Mouse (Mus musculus): ENCODE results near the gene Crtc1. TPM values are rescaled to one million over a fixed set of nuclear protein-coding genes. Genes with fewer than 3 reads are reported as not detected.
A peak's percentile ranks its signal among the peaks of the same experiment; 100 is the strongest.

Crtc1 gene
- total RNA-seq (2012; rRNA removed) = 3.3 and 4.9 TPM in 2 replicates

GRCm38 (mm10) chr8:70439055-70439847 lies at the start of gene Crtc1:
Crtc1 (minus strand) TSS chr8:70439579.
- 0 out of 2 replicates have a peak, but pooled peaks have one; percentile 40 for TF ChIP-seq HCFC1 (IDR thresholded peaks at IDR 0.05; ENCODE audit: borderline replicate concordance, insufficient read depth, low read length)
- TF ChIP-seq ZC3H11A (IDR thresholded peaks at IDR 0.05; ENCODE audit: borderline replicate concordance, low read depth, low read length) = no peak
- no peak for TF ChIP-seq ZNF384 (IDR thresholded peaks at IDR 0.05; ENCODE audit: low read depth, low read length)
- no peak for TF ChIP-seq MAFK (IDR thresholded peaks at IDR 0.05; ENCODE audit: insufficient read depth, low read depth, low read length)
- TF ChIP-seq CHD2 (IDR thresholded peaks at IDR 0.05; ENCODE audit: low read depth, low read length) = peak; percentile 86
- in situ Hi-C loops (cut with MboI; ENCODE audit: low sequenced_read_pairs in 2 of 2, unreplicated experiment in 2 of 2) = no loop called here
- DNase-seq (ENCODE audit: low read depth, low spot score) = peak; percentile 85
- Histone ChIP-seq H3K36me3 (ENCODE audit: control insufficient read depth, insufficient read depth, low read length, poor library complexity, severe bottlenecking) (no peaks in the 10 kb centered on the region), H3K4me3 (ENCODE audit: insufficient read depth in 1 of 2, low read depth in 1 of 2, low read length in 2 of 2, poor library complexity in 1 of 2, severe bottlenecking in 1 of 2) (peak within 1 kb of the TSS; percentile 74 to 86), H3K27ac (ENCODE audit: insufficient read depth, low read depth, low read length, poor library complexity, severe bottlenecking) (peak within 1 kb of the TSS; percentile 15; the same call in 1 of the 2 replicates), H3K9ac (ENCODE audit: insufficient read depth, low read depth, low read length, poor library complexity, severe bottlenecking) (peak within 1 kb of the TSS; percentile 91), H3K4me1 (ENCODE audit: control insufficient read depth in 2 of 2, insufficient read depth in 2 of 2, low read length in 2 of 2, poor library complexity in 1 of 2) (peaks cover 0 to 5% of the 10 kb centered on the region in 2 experiments; a peak in 1 of 4 replicates), H3K9me3 (ENCODE audit: control insufficient read depth, insufficient read depth, low read depth, low read length) (no peaks in the 10 kb centered on the region)

- Histone ChIP-seq H3K27ac (ENCODE audit: insufficient read depth, low read depth, low read length, poor library complexity, severe bottlenecking) (no peak overlapping the region), H3K4me3 (ENCODE audit: insufficient read depth in 1 of 2, low read depth in 1 of 2, low read length in 2 of 2, poor library complexity in 1 of 2, severe bottlenecking in 1 of 2) (peak overlapping the region; percentile 25 to 29; a peak in 2 of 4 replicates), H3K9ac (ENCODE audit: insufficient read depth, low read depth, low read length, poor library complexity, severe bottlenecking) (peak overlapping the region; percentile 39; the same call in 1 of the 2 replicates), H3K36me3 (ENCODE audit: control insufficient read depth, insufficient read depth, low read length, poor library complexity, severe bottlenecking) (no peaks in the 10 kb centered on the region), H3K9me3 (ENCODE audit: control insufficient read depth, insufficient read depth, low read depth, low read length) (no peaks in the 10 kb centered on the region), H3K4me1 (ENCODE audit: control insufficient read depth in 2 of 2, insufficient read depth in 2 of 2, low read length in 2 of 2, poor library complexity in 1 of 2) (peaks cover 7 to 30% of the 10 kb centered on the region in 2 experiments; a peak in 2 of 4 replicates)
- in situ Hi-C loops (cut with MboI; ENCODE audit: low sequenced_read_pairs in 2 of 2, unreplicated experiment in 2 of 2) = no loop called here
- TF ChIP-seq ZNF384 (IDR thresholded peaks at IDR 0.05; ENCODE audit: low read depth, low read length) = no peak
- no peak for TF ChIP-seq MAFK (IDR thresholded peaks at IDR 0.05; ENCODE audit: insufficient read depth, low read depth, low read length)
- TF ChIP-seq CHD2 (IDR thresholded peaks at IDR 0.05; ENCODE audit: low read depth, low read length) = no peak
- TF ChIP-seq ZC3H11A (IDR thresholded peaks at IDR 0.05; ENCODE audit: borderline replicate concordance, low read depth, low read length) = no peak
- no peak for DNase-seq (ENCODE audit: low read depth, low spot score)
Observed at GRCm38 (mm10) chr8:70488931-70489470, 49.6 kb upstream of the Crtc1 start.

GRCm38 (mm10) chr8:70487993-70488796 lies 48.8 kb upstream of the Crtc1 start:
- Histone ChIP-seq H3K27ac (ENCODE audit: insufficient read depth, low read depth, low read length, poor library complexity, severe bottlenecking) (no peak overlapping the region), H3K9me3 (ENCODE audit: control insufficient read depth, insufficient read depth, low read depth, low read length) (no peaks in the 10 kb centered on the region), H3K4me1 (ENCODE audit: control insufficient read depth in 2 of 2, insufficient read depth in 2 of 2, low read length in 2 of 2, poor library complexity in 1 of 2) (peaks cover 7 to 23% of the 10 kb centered on the region in 2 experiments; a peak in 2 of 4 replicates), H3K36me3 (ENCODE audit: control insufficient read depth, insufficient read depth, low read length, poor library complexity, severe bottlenecking) (no peaks in the 10 kb centered on the region), H3K9ac (ENCODE audit: insufficient read depth, low read depth, low read length, poor library complexity, severe bottlenecking) (peak overlapping the region; percentile 39; the same call in 1 of the 2 replicates), H3K4me3 (ENCODE audit: insufficient read depth in 1 of 2, low read depth in 1 of 2, low read length in 2 of 2, poor library complexity in 1 of 2, severe bottlenecking in 1 of 2) (peak overlapping the region; percentile 21 to 45)
- no peak for DNase-seq (ENCODE audit: low read depth, low spot score)
- in situ Hi-C loops (cut with MboI; ENCODE audit: low sequenced_read_pairs in 2 of 2, unreplicated experiment in 2 of 2) = no loop called here
- no peak for TF ChIP-seq HCFC1 (IDR thresholded peaks at IDR 0.05; ENCODE audit: borderline replicate concordance, insufficient read depth, low read length)

GRCm38 (mm10) chr8:70486941-70487520 lies 47.7 kb upstream of the Crtc1 start, which contains the start of gene Tmem59l:
Tmem59l (minus strand) TSS chr8:70487358.
- no peak for TF ChIP-seq MAFK (IDR thresholded peaks at IDR 0.05; ENCODE audit: insufficient read depth, low read depth, low read length)
- TF ChIP-seq ZC3H11A (IDR thresholded peaks at IDR 0.05; ENCODE audit: borderline replicate concordance, low read depth, low read length) = no peak
- TF ChIP-seq ZNF384 (IDR thresholded peaks at IDR 0.05; ENCODE audit: low read depth, low read length) = no peak
- TF ChIP-seq HCFC1 (IDR thresholded peaks at IDR 0.05; ENCODE audit: borderline replicate concordance, insufficient read depth, low read length) = no peak
- TF ChIP-seq CHD2 (IDR thresholded peaks at IDR 0.05; ENCODE audit: low read depth, low read length) = no peak
- H3K4me1 ChIP-seq (ENCODE audit: control insufficient read depth in 2 of 2, insufficient read depth in 2 of 2, low read length in 2 of 2, poor library complexity in 1 of 2) = peaks cover 7 to 23% of the 10 kb centered on the region in 2 experiments; a peak in 2 of 4 replicates
- H3K9me3 ChIP-seq (ENCODE audit: control insufficient read depth, insufficient read depth, low read depth, low read length) = no peaks in the 10 kb centered on the region
- H3K27ac ChIP-seq (ENCODE audit: insufficient read depth, low read depth, low read length, poor library complexity, severe bottlenecking) = no peak within 1 kb of the TSS
- in situ Hi-C loops (cut with MboI; ENCODE audit: low sequenced_read_pairs in 2 of 2, unreplicated experiment in 2 of 2) = no loop called here
- no peaks in the 10 kb centered on the region for H3K36me3 ChIP-seq (ENCODE audit: control insufficient read depth, insufficient read depth, low read length, poor library complexity, severe bottlenecking)
- H3K4me3 ChIP-seq (ENCODE audit: insufficient read depth in 1 of 2, low read depth in 1 of 2, low read length in 2 of 2, poor library complexity in 1 of 2, severe bottlenecking in 1 of 2) = peak within 1 kb of the TSS; percentile 45 to 62
- DNase-seq (ENCODE audit: low read depth, low spot score) = no peak
- H3K9ac ChIP-seq (ENCODE audit: insufficient read depth, low read depth, low read length, poor library complexity, severe bottlenecking) = peak within 1 kb of the TSS; percentile 34
